20 mouse cellular contexts compared by ENCODE assay signal in genomic region chr10:23781760-23782735, GRCm38 (mm10). TPM values are rescaled to one million over a fixed set of nuclear protein-coding genes. Genes with fewer than 3 reads are reported as not detected.
DNase-seq lines count a peak whose midpoint lies in the region; ATAC-seq lines count a peak whose summit lies in the region.
"Had no signal": no experiment of that assay in that cellular context is flagged by ENCODE, and none has a peak within 500 bp of the region (broad histone marks: within the 10 kb centered on the region; RNA-seq: fewer than 3 reads in every experiment).

No protein-coding gene starts in this region.

- no peak for ATAC-seq in liver, embryonic 16.5 days (ENCODE audit: low read depth)
- ATAC-seq in cerebellum, adult (ENCODE audit: insufficient number of reproducible peaks, low FRiP score, low TSS enrichment): no peak
- ATAC-seq: CD4-positive, CD25-positive, alpha-beta regulatory T cell, adult 4 months; forebrain, embryonic 14.5 days; hindbrain, postnatal 0 days had no signal

- H3K4me1 ChIP-seq in liver, embryonic 16.5 days (ENCODE audit: control insufficient read depth, low read depth, low read length): peaks cover 26% of the 10 kb centered on the region

- WGBS in liver, embryonic 16.5 days (ENCODE audit: insufficient replicate concordance): 40% methylated on average over 11 of the region's 11 CpGs

- DNase-seq in 416B (ENCODE audit: low read depth) (peak; percentile 44), A20 (ENCODE audit: low read depth, low spot score) (peak; percentile 26), R1 (ENCODE audit: low read depth, low spot score) (peak; percentile 65)
- no peak for DNase-seq in cerebellum, adult 8-10 months
- DNase-seq in cerebellum, postnatal 10 days: no peak
- DNase-seq: adrenal gland, postnatal 14 days; cerebellum, adult 11-12 months; gastrocnemius, postnatal 14 days; kidney, adult 11 months; kidney, postnatal 10 days; retina, postnatal 1 day; right cerebral cortex, postnatal 4 days had no signal

- H3K27ac ChIP-seq in liver, embryonic 16.5 days (ENCODE audit: low read length): 0 out of 2 replicates have a peak overlapping the region, but pooled peaks have one; percentile 10
- H3K27ac ChIP-seq: hindbrain, embryonic 10.5 days; hindbrain, postnatal 0 days; stomach, postnatal 0 days had no signal

- H3K36me3 ChIP-seq in liver, embryonic 16.5 days (ENCODE audit: control insufficient read depth, insufficient read depth): peaks cover 17% of the 10 kb centered on the region

- H3K27me3 ChIP-seq in liver, embryonic 16.5 days (ENCODE audit: control insufficient read depth, insufficient read depth, low read depth, low read length): no peaks in the 10 kb centered on the region

- H3K9me3 ChIP-seq in liver, embryonic 16.5 days (replicated peaks; ENCODE audit: control insufficient read depth, low read length): no peaks in the 10 kb centered on the region
- H3K9me3 ChIP-seq: hindbrain, embryonic 10.5 days had no signal

- no peak overlapping the region for H3K9ac ChIP-seq in liver, embryonic 16.5 days (ENCODE audit: low read depth, low read length)

- H3K4me2 ChIP-seq in liver, embryonic 16.5 days (ENCODE audit: low read depth, low read length): no peak overlapping the region

- H3K4me3 ChIP-seq in liver, embryonic 16.5 days (ENCODE audit: low read depth, low read length): no peak overlapping the region
- H3K4me3 ChIP-seq: erythroblast, embryonic 14.5 days; hindbrain, embryonic 10.5 days had no signal

RNA-seq across cellular contexts. Expression of gene Rps12, which starts 5.0 kb away (rescaled TPM):
- 102 and 122 TPM in 2 replicates for polyA plus RNA-seq in liver, embryonic 16.5 days (2015; fragmentation: Nextera tagmentation; extraction: Ambion mirVana)

RNA-seq across cellular contexts. Expression of gene Slc18b1, which starts 14.7 kb away (rescaled TPM):
- polyA plus RNA-seq in liver, embryonic 16.5 days (2015; fragmentation: Nextera tagmentation; extraction: Ambion mirVana): 1.7 and 1.9 TPM in 2 replicates
- polyA plus RNA-seq: CD4-positive, CD25-positive, alpha-beta regulatory T cell, adult 4 months had no signal

Comparison
In these comparisons a context has a peak if more than half of its experiments do, and no peak if none do; other contexts are left out.
1. DNase-seq: peak in 416B (single experiment), A20 (single experiment) and R1 (single experiment); none in cerebellum, adult 8-10 months (single experiment) and cerebellum, postnatal 10 days (0 of 2).